Mouse (Mus musculus) left cerebral cortex, adult 8-10 months (tissue): ENCODE measurements around the gene Slc30a6. TPM values are rescaled to one million over a fixed set of nuclear protein-coding genes. Genes with fewer than 3 reads are reported as not detected.

Source experiments
- DNase-seq, 2 experiments: peaks; one replicate each; pipeline ENCODE4 v3.0.0; 2022; ENCODE audit warnings: low spot score in 2 of 2
- total RNA-seq, 4 experiments: library from RNA; stranded (reverse); gene quantifications; 2 replicates each; pipeline ENCODE4 v1.2.4; 2022

Gene Slc30a6
- total RNA-seq, result 10 to 100 TPM; 13.7 to 17.6 (median 15.2) TPM

DNA sequence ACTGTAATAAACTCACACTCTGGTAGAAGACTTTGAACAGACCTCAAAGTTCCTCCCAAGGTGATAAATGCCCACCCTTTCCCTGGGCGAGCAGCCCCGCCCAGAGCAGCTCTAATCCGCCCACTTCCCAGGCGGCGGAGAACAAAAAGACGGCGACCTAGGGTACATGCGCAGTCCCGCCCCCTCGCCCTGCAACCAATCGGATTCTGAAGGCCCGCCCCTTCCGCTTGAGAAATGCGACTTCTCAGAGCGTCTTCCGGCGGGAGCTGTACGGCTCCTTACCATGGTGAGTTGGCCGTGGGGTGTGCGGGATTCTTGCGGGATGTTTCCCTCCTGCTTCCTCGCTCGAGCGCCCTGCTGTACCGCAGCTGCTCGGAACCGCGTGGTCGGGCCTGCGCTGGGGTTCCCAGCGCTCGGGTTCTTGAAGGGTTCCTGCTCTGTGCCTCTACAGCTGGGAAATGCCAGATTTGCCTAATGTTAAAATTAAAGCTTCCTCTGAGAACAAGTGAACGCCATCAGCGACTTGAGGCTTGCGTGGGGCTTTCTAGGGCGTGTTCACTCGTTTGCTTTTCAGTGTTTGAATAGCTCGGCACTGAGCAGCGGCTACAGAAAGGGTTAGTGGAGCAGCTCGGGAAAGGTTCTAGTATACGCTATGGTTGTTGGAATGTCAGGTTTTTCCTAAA is at the start of gene Slc30a6:
Gene Slc30a6, plus strand, starts transcription at position 226 of the 683 bp plus-strand sequence.
- DNase-seq, result peak; percentile 88 to 97

DNA sequence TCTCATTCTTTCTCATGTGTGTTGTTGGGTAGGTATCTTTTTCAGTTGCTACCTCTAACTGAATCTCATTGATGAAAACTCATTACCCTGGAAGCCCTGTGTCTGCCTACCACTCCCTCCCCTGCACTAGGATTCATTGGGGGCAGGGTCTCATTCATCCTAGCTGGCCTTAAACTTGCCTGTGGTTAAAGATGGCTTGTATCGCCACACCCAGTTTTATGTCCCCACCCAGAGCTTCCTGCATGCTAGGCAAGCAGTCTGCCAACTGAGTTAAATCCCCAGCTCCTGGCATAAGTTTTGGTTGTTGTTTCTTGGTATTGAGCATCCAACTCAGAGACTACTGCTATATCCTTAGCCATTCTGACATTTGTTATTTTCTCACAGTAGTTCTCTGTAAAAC is 31.8 kb upstream of the Slc30a6 start:
- DNase-seq, result no peak

- no peak for DNase-seq
Observed at GRCm38 (mm10) chr17:74376916-74377315, 18.5 kb upstream of the Slc30a6 start.

DNA sequence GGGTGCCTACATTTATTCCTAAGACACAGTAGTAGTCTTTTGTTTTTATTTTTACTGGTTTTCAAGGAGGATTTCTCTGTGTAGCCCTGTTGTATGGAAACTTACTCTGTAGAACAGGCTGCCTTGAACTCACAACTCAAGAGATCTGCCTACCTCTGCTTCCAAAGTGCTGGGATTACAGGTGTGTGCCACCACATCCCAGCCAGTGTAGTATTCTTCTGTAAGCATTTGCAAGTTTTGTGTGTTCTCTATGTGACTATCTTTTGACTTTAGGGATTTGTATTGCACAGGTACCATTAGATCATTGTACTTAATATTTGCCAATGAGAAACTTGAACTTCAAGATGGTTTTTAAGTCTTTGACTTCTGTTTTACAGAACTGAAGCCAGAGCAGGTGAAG is 8.8 kb upstream of the Slc30a6 start:
- DNase-seq, result no peak

GRCm38 (mm10) chr17:74389847-74390246 is 5.6 kb upstream of the Slc30a6 start:
- DNase-seq, result no peak

GRCm38 (mm10) chr17:74394381-74394780 is 1.0 kb upstream of the Slc30a6 start:
- DNase-seq, result no peak

DNA sequence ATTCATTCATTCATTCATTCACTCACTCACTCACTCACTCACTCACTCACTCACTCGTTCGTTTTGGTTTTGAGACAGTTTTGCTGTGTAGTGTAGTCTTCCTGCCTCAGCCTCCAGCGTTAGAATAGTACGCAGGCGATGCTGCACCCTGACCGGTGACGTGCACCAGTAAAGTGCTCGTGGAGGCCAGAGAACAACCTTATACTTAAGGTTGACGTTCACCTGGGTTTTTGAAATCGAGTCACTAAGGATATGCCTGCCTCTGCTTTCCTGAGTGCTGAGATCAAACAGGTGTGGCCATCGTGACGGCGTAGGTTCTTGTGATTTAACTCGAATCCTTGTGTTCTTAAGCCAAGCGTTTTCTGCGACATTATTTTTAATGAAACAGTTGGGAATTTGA is 553 bp upstream of the Slc30a6 start:
- DNase-seq, result no peak

DNA sequence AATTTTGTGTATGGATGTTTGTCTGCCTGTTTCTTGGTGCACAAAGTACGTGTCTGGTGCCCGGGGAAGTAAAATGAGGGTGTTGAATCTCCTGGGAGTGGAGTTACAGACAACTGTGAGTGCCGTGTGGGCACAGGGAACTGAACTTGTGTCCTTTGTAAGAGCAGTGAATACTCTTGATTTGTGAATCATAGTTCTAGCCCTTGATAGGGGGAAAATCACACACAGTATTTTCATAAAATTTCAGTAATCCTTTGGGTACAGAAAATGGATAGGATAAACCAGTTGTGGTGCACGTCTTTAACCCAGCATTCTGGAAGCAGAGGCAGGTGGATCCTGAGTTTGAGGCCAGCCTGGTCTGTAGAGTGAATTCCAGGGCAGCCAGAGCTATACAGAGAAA is 1.4 kb downstream of the Slc30a6 start:
- DNase-seq, result no peak

- DNase-seq, result no peak
Observed at GRCm38 (mm10) chr17:74397173-74397572, 1.8 kb downstream of the Slc30a6 start.

GRCm38 (mm10) chr17:74402486-74403222 is 7.2 kb downstream of the Slc30a6 start:
- DNase-seq, result no peak

DNA sequence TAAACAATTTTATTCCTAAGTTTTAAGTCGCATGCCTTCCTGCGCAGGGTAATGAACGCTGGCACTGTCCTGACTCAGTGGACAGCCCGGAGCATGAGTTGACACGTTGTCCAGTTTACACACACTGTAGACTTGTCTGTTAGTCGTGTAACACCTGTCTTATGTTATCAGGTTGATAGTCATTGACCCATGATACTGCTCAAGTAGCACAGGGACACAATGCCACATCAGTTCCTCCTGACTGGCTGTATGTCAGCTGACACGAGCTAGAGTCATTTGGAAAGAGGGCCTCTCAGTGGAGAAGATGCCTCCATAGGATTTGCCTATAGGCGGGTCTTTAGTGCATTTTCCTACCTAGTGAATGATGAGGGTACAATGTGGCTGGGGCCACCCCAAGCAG is 11.1 kb downstream of the Slc30a6 start:
- no peak for DNase-seq

GRCm38 (mm10) chr17:74409722-74410121 is 14.3 kb downstream of the Slc30a6 start:
- no peak for DNase-seq

- DNase-seq, result no peak
Observed at GRCm38 (mm10) chr17:74413324-74413723, 17.9 kb downstream of the Slc30a6 start.

DNA sequence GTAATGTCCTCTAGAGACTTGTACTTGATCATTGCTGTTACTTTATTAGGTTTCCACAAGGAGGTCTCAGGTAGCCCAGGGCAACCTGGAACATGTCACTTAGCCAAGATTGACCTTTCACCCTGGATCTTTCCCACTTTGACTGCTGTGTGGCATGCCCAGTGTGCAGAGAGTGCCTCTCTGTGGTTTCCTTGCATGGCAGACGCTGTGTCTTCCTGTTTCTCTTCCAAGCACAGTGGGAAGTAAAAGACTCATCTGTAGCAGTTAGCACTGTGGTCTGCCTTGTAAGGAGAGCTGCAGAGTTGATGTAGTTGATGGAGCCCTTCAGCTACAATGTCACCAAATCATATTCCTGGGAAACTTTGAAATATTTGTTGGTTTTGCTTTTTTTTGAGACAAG is 19.3 kb downstream of the Slc30a6 start:
- no peak for DNase-seq

DNA sequence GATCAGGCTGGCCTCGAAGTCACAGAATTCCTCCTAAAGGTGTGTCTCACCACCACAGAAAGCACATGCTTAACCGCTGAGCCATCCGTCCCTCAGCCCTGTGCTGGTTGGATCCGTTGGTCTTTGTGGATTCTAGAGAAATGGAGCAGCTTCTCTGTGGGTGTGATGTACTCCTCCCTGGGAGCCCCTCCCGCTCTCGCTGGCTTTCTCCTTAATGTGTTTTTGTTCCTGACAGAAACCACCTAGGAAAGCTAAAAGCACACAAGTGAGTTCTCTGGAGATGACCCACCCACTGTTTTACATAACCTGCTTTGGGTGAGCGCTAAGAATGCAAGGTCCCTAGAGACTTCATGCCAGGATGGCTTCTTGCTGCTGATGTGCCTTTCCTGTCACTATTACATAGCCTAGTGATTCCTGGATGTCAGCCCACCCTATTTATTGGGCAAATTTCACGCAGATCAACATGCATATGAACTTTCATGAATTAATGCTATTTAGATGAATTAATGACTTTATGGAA is 21.5 kb downstream of the Slc30a6 start:
- no peak for DNase-seq

- DNase-seq, result no peak
Observed at GRCm38 (mm10) chr17:74418171-74418570, 22.8 kb downstream of the Slc30a6 start.

DNA sequence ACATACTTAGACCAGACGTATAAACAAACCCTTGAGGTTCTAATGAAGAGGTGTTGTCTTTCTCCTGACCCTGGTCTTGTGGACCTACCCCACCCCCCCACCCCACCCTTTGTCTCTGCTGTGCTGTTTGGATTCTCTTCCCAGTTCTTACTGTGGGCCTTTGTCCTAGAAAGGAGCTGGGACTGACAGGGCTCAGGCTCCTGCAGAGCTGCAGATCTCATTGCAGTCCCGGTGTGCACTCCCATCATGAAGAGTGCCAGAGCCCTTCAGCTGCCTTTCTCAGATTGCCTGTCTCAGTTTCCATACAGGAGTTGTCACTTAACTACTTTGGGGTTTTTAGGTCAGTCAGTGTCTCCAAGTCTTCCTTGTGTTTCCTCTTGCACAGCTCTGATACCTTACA is 25.2 kb downstream of the Slc30a6 start:
- DNase-seq, result no peak

- DNase-seq, result no peak
Observed at GRCm38 (mm10) chr17:74424401-74425005, 29.1 kb downstream of the Slc30a6 start.

GRCm38 (mm10) chr17:74430074-74430473 is 34.7 kb downstream of the Slc30a6 start:
- DNase-seq, result no peak

DNA sequence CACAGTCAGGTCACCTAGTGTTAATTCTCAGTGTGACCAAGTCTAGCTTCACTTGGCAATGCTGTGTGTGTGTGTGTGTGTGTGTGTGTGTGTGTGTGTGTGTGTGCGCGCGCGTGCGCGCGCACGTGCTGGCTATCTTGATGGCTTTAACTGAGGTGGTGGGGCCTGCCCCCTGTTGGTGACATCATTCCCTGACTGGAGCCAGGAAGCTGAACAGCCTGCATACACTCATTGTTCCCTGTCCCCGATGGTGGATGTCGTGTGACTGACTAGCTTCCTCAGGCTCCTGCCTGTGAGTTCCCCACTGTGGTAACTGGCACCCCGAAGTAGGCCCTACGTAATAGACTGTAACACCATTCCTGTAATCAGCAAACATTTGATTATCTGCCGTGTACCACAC is 36.1 kb downstream of the Slc30a6 start:
- DNase-seq, result no peak

- DNase-seq, result no peak
Observed at GRCm38 (mm10) chr17:74432631-74433030, 37.2 kb downstream of the Slc30a6 start.

- no peak for DNase-seq
Observed at GRCm38 (mm10) chr17:74437762-74438161, 42.4 kb downstream of the Slc30a6 start.
